Mouse (Mus musculus) left cerebral cortex, postnatal 4 days (tissue): ENCODE results near the gene Gstm7. TPM values are rescaled to one million over a fixed set of nuclear protein-coding genes. Genes with fewer than 3 reads are reported as not detected.
"Not testable (repeated sequence)": the region's sequence is repeated elsewhere in the genome, so short reads cannot be mapped to it uniquely, and the experiment has no call there.

Experiments used
- DNase-seq: peaks from one replicate; pipeline ENCODE4 v3.0.0-alpha.2; 2022
- intact Hi-C: fragments of 180-260 bp; cut with DNase I; formaldehyde crosslinking; loops from one replicate; pipeline ENCODE4 v1.15.1; 2025
- total RNA-seq, 2 experiments: library from RNA; stranded (reverse); gene quantifications; 2 replicates each; pipeline ENCODE4 v1.2.3; 2021

Gene Gstm7
- total RNA-seq, 2 experiments from 2014 or later, result 29.3 to 29.7 TPM

GRCm38 (mm10) chr3:107935888-107936287 lies 4.3 kb upstream of the Gstm7 start:
- intact Hi-C loops, result no loop called here
- DNase-seq, result no peak

GRCm38 (mm10) chr3:107935268-107935667 lies 3.7 kb upstream of the Gstm7 start:
- DNase-seq, result no peak
- intact Hi-C loops, result no loop called here

GRCm38 (mm10) chr3:107932128-107932527 lies 511 bp upstream of the Gstm7 start:
- intact Hi-C loops, result no loop called here
- DNase-seq, result no peak

- intact Hi-C loops, result no loop called here
- DNase-seq, result no peak
These were observed 483 bp downstream of the Gstm7 start for GRCm38 (mm10) chr3:107931134-107931533.

GRCm38 (mm10) chr3:107929731-107930130 lies 1.9 kb downstream of the Gstm7 start:
- intact Hi-C loops, result no loop called here
- no peak for DNase-seq

- intact Hi-C loops, result no loop called here
- DNase-seq, result no peak
These were observed 2.4 kb downstream of the Gstm7 start for GRCm38 (mm10) chr3:107929243-107929642.

GRCm38 (mm10) chr3:107928691-107929090 lies 2.9 kb downstream of the Gstm7 start:
- no peak for DNase-seq
- intact Hi-C loops, result no loop called here

- DNase-seq, result no peak
These were observed 3.8 kb downstream of the Gstm7 start for GRCm38 (mm10) chr3:107927841-107928240.

GRCm38 (mm10) chr3:107925335-107925734 lies 6.3 kb downstream of the Gstm7 start:
- intact Hi-C loops, result no loop called here
- DNase-seq, result no peak

More at GRCm38 (mm10) chr3:107927841-107928240, 3.8 kb downstream of the Gstm7 start:
- intact Hi-C loops, result no loop called here

- no peak for DNase-seq
These were observed 11.3 kb downstream of the Gstm7 start for GRCm38 (mm10) chr3:107920348-107920747.

GRCm38 (mm10) chr3:107917783-107918408 lies 13.7 kb downstream of the Gstm7 start:
- peak; percentile 52 for DNase-seq
- intact Hi-C loops, result loop anchor here (2.0 kb wide), 1 partner anchor 51 kb away; no protein-coding TSS in a partner anchor

More at GRCm38 (mm10) chr3:107920348-107920747, 11.3 kb downstream of the Gstm7 start:
- intact Hi-C loops, result no loop called here

- intact Hi-C loops, result no loop called here
- DNase-seq, result no peak
These were observed 14.5 kb downstream of the Gstm7 start for GRCm38 (mm10) chr3:107917097-107917496.

GRCm38 (mm10) chr3:107916674-107917073 lies 14.9 kb downstream of the Gstm7 start:
- no peak for DNase-seq
- intact Hi-C loops, result no loop called here

- intact Hi-C loops, result no loop called here
These were observed 25.7 kb downstream of the Gstm7 start for GRCm38 (mm10) chr3:107905942-107906341.

GRCm38 (mm10) chr3:107900955-107901673 lies 30.5 kb downstream of the Gstm7 start:
- DNase-seq, result no peak
- intact Hi-C loops, result no loop called here

More at GRCm38 (mm10) chr3:107905942-107906341, 25.7 kb downstream of the Gstm7 start:
- DNase-seq, result no peak

- no peak for DNase-seq
- intact Hi-C loops, result no loop called here
These were observed 32.9 kb downstream of the Gstm7 start for GRCm38 (mm10) chr3:107898691-107899090.

GRCm38 (mm10) chr3:107895720-107896569 lies 35.7 kb downstream of the Gstm7 start, which contains the start of gene Gstm5:
Gene Gstm5, plus strand, starts transcription at chr3:107895821.
- peak; percentile 87 for DNase-seq
- intact Hi-C loops, result no loop called here

- no peak for DNase-seq
- intact Hi-C loops, result no loop called here
These were observed 36.4 kb downstream of the Gstm7 start for GRCm38 (mm10) chr3:107895194-107895719.

- intact Hi-C loops, DNase-seq: not testable (repeated sequence)
These were observed 42.4 kb downstream of the Gstm7 start for GRCm38 (mm10) chr3:107889236-107889635.

- peak; percentile 85 for DNase-seq
- intact Hi-C loops, result no loop called here
These were observed 43.7 kb downstream of the Gstm7 start for GRCm38 (mm10) chr3:107887674-107888495.
